Mouse (Mus musculus): ENCODE results near the gene Rack1. TPM values are rescaled to one million over a fixed set of nuclear protein-coding genes. Genes with fewer than 3 reads are reported as not detected.
A peak's percentile ranks its signal among the peaks of the same experiment; 100 is the strongest.

Gene Rack1
- polyA plus RNA-seq, 1 experiment = 2,204 TPM

DNA sequence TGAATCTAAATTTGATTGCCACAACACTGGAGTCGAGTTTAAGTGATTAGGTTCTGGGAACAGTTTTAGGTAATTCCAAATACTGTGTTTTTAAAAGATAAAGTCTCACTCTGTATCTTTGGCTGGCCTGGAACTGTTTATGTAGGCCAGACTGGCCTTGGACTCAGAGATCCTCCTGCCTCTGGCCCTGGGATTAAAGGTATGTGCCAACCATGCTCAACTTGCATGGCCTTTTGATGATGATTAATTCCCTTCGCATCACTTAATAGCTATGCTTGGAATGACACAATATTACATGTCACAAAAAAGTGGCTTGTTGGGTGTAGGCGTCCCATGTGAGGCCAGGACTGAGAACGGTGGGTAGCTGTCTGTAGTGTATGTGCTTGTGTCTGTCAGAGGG, 52.1 kb downstream of the Rack1 start:
- Histone ChIP-seq H3K27me3 (ENCODE audit: control insufficient read depth, insufficient read depth, low read length) (no peaks in the 10 kb centered on the region), H3K4me1 (ENCODE audit: control insufficient read depth, insufficient read depth, insufficient read length) (peaks cover 12% of the 10 kb centered on the region; the same call in 1 of the 2 replicates), H3K36me3 (ENCODE audit: control insufficient read depth, insufficient read depth, low read length) (peaks cover 3% of the 10 kb centered on the region), H3K27ac (ENCODE audit: insufficient read depth, low read length) (no peak overlapping the region), H3K4me3 (ENCODE audit: extremely low read depth, insufficient read depth, insufficient read length) (no peak overlapping the region)
- WGBS = 88% methylated on average over 4 of the region's 4 CpGs
- DNase-seq (ENCODE audit: low read depth in 1 of 2, low spot score in 2 of 2) = no peak
- no peak for TF ChIP-seq POLR2A (IDR thresholded peaks at IDR 0.05; ENCODE audit: low read depth, low read length)
- no peak for TF ChIP-seq CTCF (IDR thresholded peaks at IDR 0.05; ENCODE audit: extremely low read depth, insufficient read depth, insufficient read length, insufficient replicate concordance)

DNA sequence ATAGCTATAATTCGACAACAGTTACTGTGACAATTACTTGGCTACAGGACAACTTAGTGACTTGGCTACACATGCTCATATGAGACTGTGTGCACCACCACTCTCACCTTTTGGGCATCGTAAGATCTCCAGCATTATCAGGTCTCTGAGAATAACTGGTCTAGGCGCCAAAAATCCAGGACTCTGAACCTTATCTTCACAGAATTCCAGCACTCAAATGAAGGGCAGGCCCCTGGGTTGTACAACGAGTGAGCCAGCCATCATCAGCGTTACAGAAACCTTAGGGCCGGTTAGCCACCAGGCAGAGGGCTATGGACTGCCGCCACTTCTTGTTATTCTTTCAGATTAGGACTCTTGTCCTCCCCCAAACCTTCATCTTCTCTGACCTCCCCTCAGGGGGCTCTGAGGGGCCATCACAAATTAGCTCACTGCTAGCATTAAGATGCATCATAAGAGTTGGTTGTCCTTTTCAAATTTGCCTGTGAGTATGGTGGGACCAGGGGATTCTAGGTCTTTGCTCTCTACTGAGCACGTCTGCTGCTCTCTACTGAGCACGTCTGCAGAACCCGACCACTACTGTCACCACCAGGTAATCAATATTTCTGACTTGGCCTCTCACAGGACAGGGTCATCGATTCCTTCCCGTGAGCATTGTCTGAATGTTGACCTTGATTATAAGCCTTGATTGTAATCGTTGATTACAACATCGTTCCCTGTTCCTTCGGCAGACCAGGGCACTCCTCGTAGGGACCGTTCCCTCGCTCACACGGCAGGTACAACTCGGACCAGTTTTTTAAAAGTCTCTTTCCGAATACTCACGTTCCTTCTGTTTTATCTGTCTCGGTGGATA, 52.7 kb downstream of the Rack1 start:
- Histone ChIP-seq H3K4me1 (ENCODE audit: control insufficient read depth, insufficient read depth, insufficient read length) (peaks cover 12% of the 10 kb centered on the region; the same call in 1 of the 2 replicates), H3K4me3 (ENCODE audit: extremely low read depth, insufficient read depth, insufficient read length) (peak overlapping the region; percentile 57), H3K27ac (ENCODE audit: insufficient read depth, low read length) (peak overlapping the region; percentile 46; the same call in 1 of the 2 replicates), H3K36me3 (ENCODE audit: control insufficient read depth, insufficient read depth, low read length) (peaks cover 3% of the 10 kb centered on the region), H3K27me3 (ENCODE audit: control insufficient read depth, insufficient read depth, low read length) (no peaks in the 10 kb centered on the region)
- WGBS = 13% methylated on average over 23 of the region's 23 CpGs
- no peak for DNase-seq (ENCODE audit: low read depth in 1 of 2, low spot score in 2 of 2)
- no peak for TF ChIP-seq POLR2A (IDR thresholded peaks at IDR 0.05; ENCODE audit: low read depth, low read length)
- TF ChIP-seq CTCF (IDR thresholded peaks at IDR 0.05; ENCODE audit: extremely low read depth, insufficient read depth, insufficient read length, insufficient replicate concordance) = no peak

DNA sequence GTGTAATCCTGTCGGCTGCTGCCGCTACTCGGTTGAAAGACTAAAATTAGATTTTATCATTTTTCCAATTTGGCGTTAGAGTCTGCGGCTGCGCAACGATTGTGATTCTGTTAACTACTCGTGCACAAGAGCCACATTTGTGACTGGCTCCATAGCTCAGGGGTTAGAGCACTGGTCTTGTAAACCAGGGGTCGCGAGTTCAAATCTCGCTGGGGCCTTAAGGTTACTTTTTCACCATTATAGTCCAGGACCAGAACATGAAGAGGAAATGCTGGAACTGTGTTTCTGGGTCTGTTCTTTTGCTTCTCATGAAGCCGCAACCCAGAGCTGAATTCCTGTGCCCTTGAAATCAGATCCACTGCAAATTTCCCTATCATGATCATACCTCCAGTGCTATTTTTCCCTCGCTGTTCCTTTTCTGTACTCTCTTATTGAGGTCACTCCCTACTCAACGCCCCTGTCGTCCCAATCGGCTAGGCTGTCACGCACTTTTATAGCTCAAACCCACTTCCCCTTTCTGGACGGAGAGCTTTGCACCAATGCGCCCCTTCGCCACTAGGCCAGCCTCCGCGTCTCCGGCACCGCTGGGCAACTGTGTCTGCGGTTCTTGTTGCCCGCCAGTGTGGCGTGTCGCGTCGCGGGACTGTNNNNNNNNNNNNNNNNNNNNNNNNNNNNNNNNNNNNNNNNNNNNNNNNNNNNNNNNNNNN, 53.5 kb downstream of the Rack1 start:
- peak; percentile 8; the same call in 1 of the 2 replicates for TF ChIP-seq CTCF (IDR thresholded peaks at IDR 0.05; ENCODE audit: extremely low read depth, insufficient read depth, insufficient read length, insufficient replicate concordance)
- no peak; the same call in 1 of the 2 replicates for TF ChIP-seq POLR2A (IDR thresholded peaks at IDR 0.05; ENCODE audit: low read depth, low read length)
- peak; percentile 69 to 81 for DNase-seq (ENCODE audit: low read depth in 1 of 2, low spot score in 2 of 2)
- no peaks in the 10 kb centered on the region for H3K27me3 ChIP-seq (ENCODE audit: control insufficient read depth, insufficient read depth, low read length)
- 2% methylated on average over 31 of the region's 31 CpGs for WGBS
- H3K4me1 ChIP-seq (ENCODE audit: control insufficient read depth, insufficient read depth, insufficient read length) = peaks cover 12% of the 10 kb centered on the region; the same call in 1 of the 2 replicates
- H3K36me3 ChIP-seq (ENCODE audit: control insufficient read depth, insufficient read depth, low read length) = peaks cover 3% of the 10 kb centered on the region
- H3K4me3 ChIP-seq (ENCODE audit: extremely low read depth, insufficient read depth, insufficient read length) = peak overlapping the region; percentile 57
- peak overlapping the region; percentile 58 for H3K27ac ChIP-seq (ENCODE audit: insufficient read depth, low read length)

Other genes starting within 250 kb of the Rack1 start
- 24.4 and 24.7 TPM in 2 replicates for gene Trim41, start 17.0 kb downstream of the Rack1 start, polyA plus RNA-seq (2012; rRNA removed)
- gene Trim7, start 25.8 kb downstream of the Rack1 start, polyA plus RNA-seq (2012; rRNA removed) = 53.6 and 63.6 TPM in 2 replicates
- gene Gm12184, start 26.3 kb downstream of the Rack1 start, polyA plus RNA-seq (2012; rRNA removed) = 3.9 and 6.1 TPM in 2 replicates
- gene Irgm1, start 71.4 kb downstream of the Rack1 start, polyA plus RNA-seq (2012; rRNA removed) = 10.6 and 13.0 TPM in 2 replicates
- 0.36 and 0.37 TPM in 2 replicates for gene Gm5431, start 101.9 kb downstream of the Rack1 start, polyA plus RNA-seq (2012; rRNA removed)
- 8.3 and 12.9 TPM in 2 replicates for gene Psme2b, start 145.9 kb downstream of the Rack1 start, polyA plus RNA-seq (2012; rRNA removed)
- gene Olfr56, start 178.6 kb downstream of the Rack1 start, polyA plus RNA-seq (2012; rRNA removed) = 0.05 and 0.22 TPM in 2 replicates
- 16.0 and 17.9 TPM in 2 replicates for gene 9930111J21Rik1, start 179.1 kb downstream of the Rack1 start, polyA plus RNA-seq (2012; rRNA removed)
- 0.23 and 0.36 TPM in 2 replicates for gene Gm12185, start 191.9 kb downstream of the Rack1 start, polyA plus RNA-seq (2012; rRNA removed)
- gene Tgtp1, start 193.8 kb downstream of the Rack1 start, polyA plus RNA-seq (2012; rRNA removed) = 2.1 and 2.5 TPM in 2 replicates